Mouse (Mus musculus) T-cell, adult 2 months (primary cell): ENCODE measurements around the gene Acss2.

Experiments used
- DNase-seq: peaks from one replicate; pipeline ENCODE4 v3.0.0; 2022; ENCODE audit warnings: low spot score

The Acss2 gene

GRCm38 (mm10) chr2:155628519-155628918, 110.8 kb downstream of the Acss2 start:
- DNase-seq: no peak

GRCm38 (mm10) chr2:155629231-155629661, 111.5 kb downstream of the Acss2 start:
- no peak for DNase-seq

- no peak for DNase-seq
Measured at GRCm38 (mm10) chr2:155630153-155630552, 112.4 kb downstream of the Acss2 start.

- DNase-seq: no peak
Measured at GRCm38 (mm10) chr2:155630590-155631416, 113.1 kb downstream of the Acss2 start.

GRCm38 (mm10) chr2:155632138-155632936, 114.6 kb downstream of the Acss2 start:
- no peak for DNase-seq

GRCm38 (mm10) chr2:155633121-155633520, 115.4 kb downstream of the Acss2 start:
- DNase-seq: no peak

GRCm38 (mm10) chr2:155633731-155634130, 116.0 kb downstream of the Acss2 start:
- no peak for DNase-seq

- no peak for DNase-seq
Measured at GRCm38 (mm10) chr2:155634562-155634961, 116.8 kb downstream of the Acss2 start.
